Mouse (Mus musculus) gastrocnemius, postnatal 4 days (tissue): Measurements from ENCODE around the gene Myo1e. TPM values are rescaled to one million over a fixed set of nuclear protein-coding genes. Genes with fewer than 3 reads are reported as not detected.

Experiments used
- DNase-seq, 2 experiments: peaks; one replicate each; pipeline ENCODE4 v3.0.0; 2021 to 2022; ENCODE audit warnings: low spot score in 2 of 2, mixed read lengths in 2 of 2
- total RNA-seq, 2 experiments: library from RNA; stranded (reverse); gene quantifications; 2 replicates each; pipeline ENCODE4 v1.2.3; 2021

The Myo1e gene
- total RNA-seq, 2 experiments from 2014 or later = 27.9 to 34.7 TPM

GRCm38 (mm10) chr9:70281407-70281806 lies 74.3 kb downstream of the Myo1e start:
- DNase-seq = no peak

- no peak for DNase-seq
These were observed 75.0 kb downstream of the Myo1e start for GRCm38 (mm10) chr9:70282107-70282506.

GRCm38 (mm10) chr9:70283151-70283550 lies 76.0 kb downstream of the Myo1e start:
- DNase-seq = no peak

GRCm38 (mm10) chr9:70284584-70285140 lies 77.5 kb downstream of the Myo1e start:
- DNase-seq = no peak

GRCm38 (mm10) chr9:70290785-70291184 lies 83.6 kb downstream of the Myo1e start:
- DNase-seq = no peak

- no peak for DNase-seq
These were observed 89.8 kb downstream of the Myo1e start for GRCm38 (mm10) chr9:70296916-70297315.

- no peak for DNase-seq
These were observed 91.1 kb downstream of the Myo1e start for GRCm38 (mm10) chr9:70298221-70298620.

- no peak for DNase-seq
These were observed 93.6 kb downstream of the Myo1e start for GRCm38 (mm10) chr9:70300705-70301104.

- DNase-seq = no peak
These were observed 94.4 kb downstream of the Myo1e start for GRCm38 (mm10) chr9:70301598-70301997.

GRCm38 (mm10) chr9:70304901-70305300 lies 97.8 kb downstream of the Myo1e start:
- no peak for DNase-seq

GRCm38 (mm10) chr9:70310046-70310445 lies 102.9 kb downstream of the Myo1e start:
- DNase-seq = no peak

GRCm38 (mm10) chr9:70314019-70314418 lies 106.9 kb downstream of the Myo1e start:
- DNase-seq = no peak

GRCm38 (mm10) chr9:70315130-70315529 lies 108.0 kb downstream of the Myo1e start:
- DNase-seq = no peak

GRCm38 (mm10) chr9:70318601-70319000 lies 111.5 kb downstream of the Myo1e start:
- no peak for DNase-seq

- no peak for DNase-seq
These were observed 117.2 kb downstream of the Myo1e start for GRCm38 (mm10) chr9:70324336-70324735.

- no peak for DNase-seq
These were observed 118.9 kb downstream of the Myo1e start for GRCm38 (mm10) chr9:70325880-70326595.

- no peak for DNase-seq
These were observed 121.2 kb downstream of the Myo1e start for GRCm38 (mm10) chr9:70328193-70328841.

- DNase-seq = peak in 1 of 2 experiments; percentile 20
These were observed 124.7 kb downstream of the Myo1e start for GRCm38 (mm10) chr9:70331727-70332335.

GRCm38 (mm10) chr9:70338391-70338790 lies 131.2 kb downstream of the Myo1e start:
- no peak for DNase-seq

- no peak for DNase-seq
These were observed 131.7 kb downstream of the Myo1e start for GRCm38 (mm10) chr9:70338894-70339293.

- no peak for DNase-seq
These were observed 142.1 kb downstream of the Myo1e start for GRCm38 (mm10) chr9:70349274-70349673.
